Mouse (Mus musculus): ENCODE results near the gene Dedd.

DNA sequence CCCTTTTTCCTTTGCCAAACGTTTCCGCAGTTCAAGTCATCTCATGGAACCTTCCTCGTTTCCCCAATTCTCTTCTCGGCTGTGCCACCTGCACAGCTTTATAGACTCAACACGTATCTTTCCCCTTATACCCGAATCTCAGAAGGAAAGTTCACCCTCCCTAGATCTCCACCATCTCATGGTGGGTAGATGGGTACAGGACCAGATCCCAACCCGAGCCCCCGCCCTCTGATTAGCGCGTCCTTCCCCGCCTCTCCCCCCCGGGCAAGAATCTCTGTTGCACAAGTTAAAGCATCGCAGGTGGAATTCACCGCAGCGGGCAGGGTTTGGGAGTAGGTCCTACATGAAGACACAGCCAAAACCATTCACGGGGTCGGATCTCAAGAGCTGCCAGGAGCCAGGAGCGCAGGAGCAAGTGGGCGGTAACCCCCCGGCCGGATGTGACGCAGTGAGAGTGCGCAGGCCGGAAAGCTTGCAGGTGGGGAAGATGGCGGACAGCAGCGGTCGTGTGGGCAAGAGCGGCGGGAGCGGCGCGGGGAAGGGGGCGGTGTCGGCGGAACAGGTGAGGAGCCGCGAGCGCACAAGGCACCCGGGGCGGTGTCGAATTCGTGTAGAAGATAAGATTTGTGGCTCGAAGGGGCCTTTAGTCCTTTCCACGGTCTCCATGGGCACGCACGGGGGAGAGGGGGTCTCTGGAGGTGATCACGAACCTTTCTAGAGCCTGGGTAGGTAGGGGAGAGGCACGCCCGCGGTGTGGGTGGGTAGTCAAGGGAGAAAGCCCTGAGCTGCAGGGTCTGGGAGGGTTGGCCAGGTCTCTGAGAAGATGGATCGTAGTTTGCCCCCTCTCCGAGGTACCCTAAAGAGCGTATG is 16.5 kb downstream of the Dedd start, which contains the start of the genes Nit1 and Pfdn2:
- no peak for TF ChIP-seq CTCF (IDR thresholded peaks at IDR 0.05; ENCODE audit: insufficient read depth, low read depth, low read length)
- TF ChIP-seq POLR2A (IDR thresholded peaks at IDR 0.05; ENCODE audit: insufficient read depth, low read depth, low read length): peak; percentile 87

Data from olfactory bulb, adult 2 months (tissue).